Mouse (Mus musculus): ENCODE data around the gene Ect2. TPM values are rescaled to one million over a fixed set of nuclear protein-coding genes. Genes with fewer than 3 reads are reported as not detected.

Ect2 gene
- polyA plus RNA-seq, 1 experiment, result 1.4 TPM

GRCm38 (mm10) chr3:27071706-27072105 is 82.0 kb downstream of the Ect2 start:
- 80% methylated on average over 4 of the region's 4 CpGs for WGBS
- H3K27ac ChIP-seq (ENCODE audit: insufficient read depth, low read depth, low read length), result no peak overlapping the region
- no peaks in the 10 kb centered on the region for H3K27me3 ChIP-seq (ENCODE audit: control insufficient read depth, insufficient read depth, low read length)
- TF ChIP-seq POLR2A (IDR thresholded peaks at IDR 0.05; ENCODE audit: low read depth, low read length) (no peak), CTCF (IDR thresholded peaks at IDR 0.05; ENCODE audit: extremely low read depth, insufficient read length, insufficient replicate concordance, low read depth, low read length) (no peak)
- no peaks in the 10 kb centered on the region for H3K36me3 ChIP-seq (ENCODE audit: control insufficient read depth, insufficient read depth, low read length)
- no peak overlapping the region for H3K4me3 ChIP-seq (ENCODE audit: low read depth, low read length)
- H3K4me1 ChIP-seq (ENCODE audit: control insufficient read depth, insufficient read depth, insufficient read length, low read length), result no peaks in the 10 kb centered on the region

GRCm38 (mm10) chr3:27070340-27070739 is 83.3 kb downstream of the Ect2 start:
- Histone ChIP-seq H3K27ac (ENCODE audit: insufficient read depth, low read depth, low read length) (no peak overlapping the region), H3K36me3 (ENCODE audit: control insufficient read depth, insufficient read depth, low read length) (no peaks in the 10 kb centered on the region), H3K27me3 (ENCODE audit: control insufficient read depth, insufficient read depth, low read length) (no peaks in the 10 kb centered on the region), H3K4me1 (ENCODE audit: control insufficient read depth, insufficient read depth, insufficient read length, low read length) (no peaks in the 10 kb centered on the region), H3K4me3 (ENCODE audit: low read depth, low read length) (no peak overlapping the region)
- WGBS, result 70% methylated on average over 9 of the region's 9 CpGs
- TF ChIP-seq POLR2A (IDR thresholded peaks at IDR 0.05; ENCODE audit: low read depth, low read length), result no peak
- no peak for TF ChIP-seq CTCF (IDR thresholded peaks at IDR 0.05; ENCODE audit: extremely low read depth, insufficient read length, insufficient replicate concordance, low read depth, low read length)

DNA sequence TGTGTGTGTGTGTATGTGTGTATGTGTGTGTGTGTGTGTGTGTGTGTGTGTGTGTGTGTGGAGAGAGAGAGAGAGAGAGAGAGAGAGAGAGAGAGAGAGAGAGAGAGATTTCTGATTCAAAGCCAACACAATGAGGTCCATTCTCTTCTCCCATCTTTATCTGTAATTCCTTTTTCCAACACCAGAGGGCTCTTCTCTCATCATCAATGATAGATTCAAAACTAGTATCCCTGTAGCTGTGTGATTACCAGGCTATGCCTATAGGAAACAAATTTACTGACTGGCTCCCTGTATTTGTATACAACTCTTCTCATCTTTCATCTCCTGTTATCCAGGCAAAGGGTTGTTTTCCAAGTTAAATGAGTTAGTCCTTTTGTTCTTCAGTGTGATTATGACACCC is 86.5 kb downstream of the Ect2 start:
- Histone ChIP-seq H3K4me1 (ENCODE audit: control insufficient read depth, insufficient read depth, insufficient read length, low read length) (no peaks in the 10 kb centered on the region), H3K36me3 (ENCODE audit: control insufficient read depth, insufficient read depth, low read length) (no peaks in the 10 kb centered on the region), H3K4me3 (ENCODE audit: low read depth, low read length) (no peak overlapping the region), H3K27ac (ENCODE audit: insufficient read depth, low read depth, low read length) (no peak overlapping the region), H3K27me3 (ENCODE audit: control insufficient read depth, insufficient read depth, low read length) (no peaks in the 10 kb centered on the region)
- TF ChIP-seq POLR2A (IDR thresholded peaks at IDR 0.05; ENCODE audit: low read depth, low read length) (no peak), CTCF (IDR thresholded peaks at IDR 0.05; ENCODE audit: extremely low read depth, insufficient read length, insufficient replicate concordance, low read depth, low read length) (no peak)

DNA sequence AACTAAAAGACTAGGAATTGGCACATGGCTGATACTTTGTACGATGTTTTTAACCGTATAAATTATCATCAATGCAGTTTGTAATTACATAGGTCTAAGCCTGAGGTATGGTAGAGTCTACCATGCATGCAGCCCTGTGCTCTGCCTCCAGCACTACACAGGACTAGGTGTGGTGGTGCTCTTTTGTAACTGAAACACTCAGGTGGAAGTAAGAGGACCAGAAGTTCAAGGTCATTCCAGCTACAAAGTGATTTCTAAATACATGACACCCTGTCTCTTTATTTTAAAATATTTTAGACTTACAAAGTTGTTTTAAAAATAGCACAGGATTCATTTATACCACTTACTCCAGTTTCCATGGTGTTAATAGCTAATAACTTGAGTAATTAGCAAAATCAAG is 88.8 kb downstream of the Ect2 start:
- TF ChIP-seq CTCF (IDR thresholded peaks at IDR 0.05; ENCODE audit: extremely low read depth, insufficient read length, insufficient replicate concordance, low read depth, low read length) (no peak), POLR2A (IDR thresholded peaks at IDR 0.05; ENCODE audit: low read depth, low read length) (no peak)
- Histone ChIP-seq H3K4me3 (ENCODE audit: low read depth, low read length) (no peak overlapping the region), H3K27ac (ENCODE audit: insufficient read depth, low read depth, low read length) (no peak overlapping the region), H3K27me3 (ENCODE audit: control insufficient read depth, insufficient read depth, low read length) (no peaks in the 10 kb centered on the region), H3K4me1 (ENCODE audit: control insufficient read depth, insufficient read depth, insufficient read length, low read length) (no peaks in the 10 kb centered on the region), H3K36me3 (ENCODE audit: control insufficient read depth, insufficient read depth, low read length) (no peaks in the 10 kb centered on the region)
- 94% methylated on average over 2 of the region's 2 CpGs for WGBS

DNA sequence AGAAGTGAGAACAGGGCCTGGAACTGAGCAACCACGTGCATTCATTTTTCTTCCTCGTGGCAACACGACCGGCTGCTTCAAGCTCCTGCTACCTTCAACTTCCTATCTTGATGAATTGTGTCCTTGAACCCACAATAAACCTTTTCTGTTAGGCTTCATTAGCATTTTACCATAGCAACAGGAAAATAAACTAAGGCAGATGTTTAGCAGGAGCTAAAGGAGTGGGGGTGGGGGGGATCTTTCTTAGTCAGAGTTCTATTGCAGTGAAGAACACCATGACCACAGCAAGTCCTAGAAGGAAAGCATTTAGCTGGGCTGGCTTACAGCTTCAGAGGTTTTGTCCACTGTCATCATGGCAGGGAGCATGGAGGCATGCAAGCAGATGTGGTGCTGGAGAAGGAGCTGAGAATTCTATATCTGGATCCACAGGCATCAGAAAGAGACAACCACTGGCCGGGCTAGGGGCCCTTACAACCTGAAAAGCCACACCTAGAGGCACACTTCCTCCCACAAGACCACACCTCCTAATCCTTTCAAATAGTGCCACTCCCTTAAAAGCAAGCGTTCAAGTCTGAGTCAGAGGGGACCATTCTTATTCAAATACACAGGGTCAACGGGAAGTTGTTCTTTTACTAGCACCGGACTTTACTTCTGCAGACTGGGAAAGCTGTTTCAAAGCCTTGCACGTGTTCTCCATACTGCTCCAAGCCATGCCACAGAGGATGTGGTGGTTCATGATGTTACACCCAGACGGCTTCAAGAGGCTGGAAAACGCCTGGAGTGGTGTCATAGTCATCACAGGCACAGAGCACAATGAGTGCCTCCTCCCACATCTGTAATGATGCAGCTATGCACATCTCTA is 90.0 kb downstream of the Ect2 start:
- no peak overlapping the region for H3K27ac ChIP-seq (ENCODE audit: insufficient read depth, low read depth, low read length)
- WGBS, result 49% methylated on average over 11 of the region's 11 CpGs
- H3K4me3 ChIP-seq (ENCODE audit: low read depth, low read length), result no peak overlapping the region
- no peaks in the 10 kb centered on the region for H3K4me1 ChIP-seq (ENCODE audit: control insufficient read depth, insufficient read depth, insufficient read length, low read length)
- H3K27me3 ChIP-seq (ENCODE audit: control insufficient read depth, insufficient read depth, low read length), result no peaks in the 10 kb centered on the region
- TF ChIP-seq POLR2A (IDR thresholded peaks at IDR 0.05; ENCODE audit: low read depth, low read length) (no peak), CTCF (IDR thresholded peaks at IDR 0.05; ENCODE audit: extremely low read depth, insufficient read length, insufficient replicate concordance, low read depth, low read length) (no peak)
- H3K36me3 ChIP-seq (ENCODE audit: control insufficient read depth, insufficient read depth, low read length), result no peaks in the 10 kb centered on the region

- Histone ChIP-seq H3K4me3 (ENCODE audit: low read depth, low read length) (no peak overlapping the region), H3K27ac (ENCODE audit: insufficient read depth, low read depth, low read length) (no peak overlapping the region), H3K27me3 (ENCODE audit: control insufficient read depth, insufficient read depth, low read length) (no peaks in the 10 kb centered on the region), H3K4me1 (ENCODE audit: control insufficient read depth, insufficient read depth, insufficient read length, low read length) (no peaks in the 10 kb centered on the region), H3K36me3 (ENCODE audit: control insufficient read depth, insufficient read depth, low read length) (no peaks in the 10 kb centered on the region)
- 88% methylated on average over 12 of the region's 12 CpGs for WGBS
- TF ChIP-seq CTCF (IDR thresholded peaks at IDR 0.05; ENCODE audit: extremely low read depth, insufficient read length, insufficient replicate concordance, low read depth, low read length) (no peak), POLR2A (IDR thresholded peaks at IDR 0.05; ENCODE audit: low read depth, low read length) (no peak)
These were observed 93.2 kb downstream of the Ect2 start for GRCm38 (mm10) chr3:27060441-27060840.

- WGBS, result 76% methylated on average over 12 of the region's 12 CpGs
- no peaks in the 10 kb centered on the region for H3K36me3 ChIP-seq (ENCODE audit: control insufficient read depth, insufficient read depth, low read length)
- H3K27ac ChIP-seq (ENCODE audit: insufficient read depth, low read depth, low read length), result no peak overlapping the region
- no peaks in the 10 kb centered on the region for H3K27me3 ChIP-seq (ENCODE audit: control insufficient read depth, insufficient read depth, low read length)
- H3K4me3 ChIP-seq (ENCODE audit: low read depth, low read length), result no peak overlapping the region
- H3K4me1 ChIP-seq (ENCODE audit: control insufficient read depth, insufficient read depth, insufficient read length, low read length), result no peaks in the 10 kb centered on the region
- TF ChIP-seq CTCF (IDR thresholded peaks at IDR 0.05; ENCODE audit: extremely low read depth, insufficient read length, insufficient replicate concordance, low read depth, low read length), result no peak
- TF ChIP-seq POLR2A (IDR thresholded peaks at IDR 0.05; ENCODE audit: low read depth, low read length), result no peak
These were observed 94.0 kb downstream of the Ect2 start for GRCm38 (mm10) chr3:27059529-27060322.
